Mouse (Mus musculus) liver, adult 2 months (tissue): ENCODE results near the gene Tm9sf1.

ENCODE experiments used
- CTCF ChIP-seq: fragments of 200-500 bp; IDR thresholded peaks from 2 replicates; pipeline ENCODE4 v1.5.1; 2011; ENCODE audit warnings: low read depth, low read length, control low read depth
- POLR2A ChIP-seq: fragments of 200-500 bp; IDR thresholded peaks from 2 replicates; pipeline ENCODE4 v1.6.1; 2011; ENCODE audit warnings: low read length, control low read depth; ENCODE audit not compliant: insufficient read depth; ENCODE audit errors: extremely low read depth

GRCm38 (mm10) chr14:55586149-55586548, 57.5 kb downstream of the Tm9sf1 start:
- TF ChIP-seq POLR2A (no peak), CTCF (no peak)
